Mouse (Mus musculus) kidney, postnatal 36 days (tissue): ENCODE data around the gene Ppil2.

Experiments
- DNase-seq, 2 experiments: peaks; one replicate each; pipeline ENCODE4 v3.0.0; 2021 to 2022; ENCODE audit warnings: mixed read lengths in 2 of 2

Gene Ppil2

GRCm38 (mm10) chr16:17110771-17111743 is at the start of gene Ppil2:
TSS of gene Ppil2 (minus strand) at chr16:17111257.
- peak; percentile 79 to 83 for DNase-seq

GRCm38 (mm10) chr16:17154346-17154745 is 43.3 kb upstream of the Ppil2 start:
- DNase-seq = peak; percentile 24

- DNase-seq = no peak
Observed at GRCm38 (mm10) chr16:17151874-17152273, 40.8 kb upstream of the Ppil2 start.

- peak; percentile 51 to 53 for DNase-seq
Observed at GRCm38 (mm10) chr16:17150520-17151258, 39.6 kb upstream of the Ppil2 start.

- peak in 1 of 2 experiments; percentile 21 for DNase-seq
Observed at GRCm38 (mm10) chr16:17148084-17148483, 37.0 kb upstream of the Ppil2 start.

GRCm38 (mm10) chr16:17147391-17147929 is 36.4 kb upstream of the Ppil2 start:
- DNase-seq = peak; percentile 23 to 36

- DNase-seq = peak; percentile 71 to 88
Observed at GRCm38 (mm10) chr16:17146772-17147235, 35.7 kb upstream of the Ppil2 start, which contains the start of gene Ccdc116. TSS of gene Ccdc116 (minus strand) at chr16:17147229.

- no peak for DNase-seq
Observed at GRCm38 (mm10) chr16:17144339-17144738, 33.3 kb upstream of the Ppil2 start, which contains the start of gene Ydjc. TSS of gene Ydjc (plus strand) at chr16:17144621.

- no peak for DNase-seq
Observed at GRCm38 (mm10) chr16:17137355-17137754, 26.3 kb upstream of the Ppil2 start.

GRCm38 (mm10) chr16:17132906-17133200 is 21.8 kb upstream of the Ppil2 start:
- DNase-seq = no peak

GRCm38 (mm10) chr16:17132089-17132905 is 21.2 kb upstream of the Ppil2 start, which contains the start of gene Sdf2l1:
TSS of gene Sdf2l1 (minus strand) at chr16:17132383.
- DNase-seq = peak; percentile 98 to 99

- DNase-seq = peak in 1 of 2 experiments; percentile 29
Observed at GRCm38 (mm10) chr16:17131191-17132088, 20.4 kb upstream of the Ppil2 start.

- peak; percentile 63 to 81 for DNase-seq
Observed at GRCm38 (mm10) chr16:17127292-17127691, 16.2 kb upstream of the Ppil2 start.

- DNase-seq = peak; percentile 78 to 85
Observed at GRCm38 (mm10) chr16:17124871-17125520, 13.9 kb upstream of the Ppil2 start, which contains the start of gene 2610318N02Rik. TSS of gene 2610318N02Rik (minus strand) at chr16:17125167.

- no peak for DNase-seq
Observed at GRCm38 (mm10) chr16:17124119-17124870, 13.2 kb upstream of the Ppil2 start.

GRCm38 (mm10) chr16:17121569-17121968 is 10.5 kb upstream of the Ppil2 start:
- no peak for DNase-seq

GRCm38 (mm10) chr16:17117309-17117799 is 6.3 kb upstream of the Ppil2 start:
- no peak for DNase-seq

- no peak for DNase-seq
Observed at GRCm38 (mm10) chr16:17104600-17104999, 6.5 kb downstream of the Ppil2 start.

GRCm38 (mm10) chr16:17102630-17103220 is 8.3 kb downstream of the Ppil2 start:
- DNase-seq = peak in 1 of 2 experiments; percentile 29
